ENCODE assay signal across 8 mouse cellular contexts in genomic region chr5:64807603-64808002, GRCm38 (mm10). TPM values are rescaled to one million over a fixed set of nuclear protein-coding genes. Genes with fewer than 3 reads are reported as not detected.
A peak's percentile ranks its signal among the peaks of the same experiment; 100 is the strongest.
DNase-seq lines count a peak whose midpoint lies in the region; ATAC-seq and TF ChIP-seq lines count a peak whose summit lies in the region.

No protein-coding gene starts in this region.

- no peaks in the 10 kb centered on the region for H3K27me3 ChIP-seq in kidney, postnatal 0 days (ENCODE audit: insufficient read depth, low read length)
- H3K27me3 ChIP-seq in embryonic facial prominence, embryonic 14.5 days (replicated peaks; ENCODE audit: control insufficient read depth, insufficient read depth, low read length) = no peaks in the 10 kb centered on the region
- no peaks in the 10 kb centered on the region for H3K27me3 ChIP-seq in hindbrain, embryonic 15.5 days
- H3K27me3 ChIP-seq in midbrain, embryonic 13.5 days = no peaks in the 10 kb centered on the region

- no peak overlapping the region for H3K4me3 ChIP-seq in kidney, postnatal 0 days (replicated peaks; ENCODE audit: low read depth, low read length)
- H3K4me3 ChIP-seq in embryonic facial prominence, embryonic 14.5 days (ENCODE audit: low read depth, low read length) = no peak overlapping the region; the same call in 1 of the 2 replicates
- H3K4me3 ChIP-seq in hindbrain, embryonic 15.5 days = no peak overlapping the region
- no peak overlapping the region for H3K4me3 ChIP-seq in midbrain, embryonic 13.5 days (replicated peaks)

- H3K36me3 ChIP-seq in kidney, postnatal 0 days (ENCODE audit: insufficient read depth, low read length) = no peaks in the 10 kb centered on the region
- 0 out of 2 replicates have a peak, but pooled peaks cover 11% of the 10 kb centered on the region for H3K36me3 ChIP-seq in embryonic facial prominence, embryonic 14.5 days (ENCODE audit: control insufficient read depth, insufficient read depth, low read length)
- no peaks in the 10 kb centered on the region for H3K36me3 ChIP-seq in hindbrain, embryonic 15.5 days
- no peaks in the 10 kb centered on the region for H3K36me3 ChIP-seq in midbrain, embryonic 13.5 days

- H3K9ac ChIP-seq in kidney, postnatal 0 days (ENCODE audit: low read depth, low read length) = no peak overlapping the region
- H3K9ac ChIP-seq in embryonic facial prominence, embryonic 14.5 days (ENCODE audit: low read depth, low read length) = no peak overlapping the region
- H3K9ac ChIP-seq in hindbrain, embryonic 15.5 days = no peak overlapping the region
- no peak overlapping the region for H3K9ac ChIP-seq in midbrain, embryonic 13.5 days (replicated peaks)

- peak overlapping the region; percentile 41 for H3K4me2 ChIP-seq in kidney, postnatal 0 days (ENCODE audit: low read length)
- H3K4me2 ChIP-seq in embryonic facial prominence, embryonic 14.5 days (ENCODE audit: low read depth, low read length) = peak overlapping the region; percentile 78
- 0 out of 2 replicates have a peak overlapping the region, but pooled peaks have one; percentile 1 for H3K4me2 ChIP-seq in hindbrain, embryonic 15.5 days
- peak overlapping the region; percentile 29; the same call in 1 of the 2 replicates for H3K4me2 ChIP-seq in midbrain, embryonic 13.5 days (replicated peaks)

- no peak for TF ChIP-seq CTCF in kidney, postnatal 0 days (IDR thresholded peaks at IDR 0.05; ENCODE audit: low read depth)

- DNase-seq in kidney, postnatal 0 days (ENCODE audit: low spot score) = no peak
- no peak for DNase-seq in kidney, postnatal 10 days
- no peak for DNase-seq in embryonic facial prominence, embryonic 14.5 days (ENCODE audit: low spot score)
- DNase-seq in right cerebral cortex, postnatal 10 days (ENCODE audit: low spot score in 2 of 2) = no peak
- DNase-seq in left cerebral cortex, postnatal 36 days (ENCODE audit: low spot score in 2 of 2) = no peak

- intact Hi-C loops in left cerebral cortex, postnatal 36 days (cut with DNase I) = no loop called here

- H3K4me1 ChIP-seq in kidney, postnatal 0 days (replicated peaks; ENCODE audit: insufficient read depth, low read length) = peaks cover 51% of the 10 kb centered on the region
- peaks cover 58% of the 10 kb centered on the region for H3K4me1 ChIP-seq in embryonic facial prominence, embryonic 14.5 days (ENCODE audit: control insufficient read depth, insufficient read depth, low read length)
- H3K4me1 ChIP-seq in hindbrain, embryonic 15.5 days (replicated peaks) = peaks cover 51% of the 10 kb centered on the region
- peaks cover 65% of the 10 kb centered on the region for H3K4me1 ChIP-seq in midbrain, embryonic 13.5 days (replicated peaks)

- 42% methylated on average over 4 of the region's 4 CpGs for whole genome bisulfite sequencing in kidney, postnatal 0 days
- WGBS in embryonic facial prominence, embryonic 14.5 days = 51% methylated on average over 4 of the region's 4 CpGs
- WGBS in hindbrain, embryonic 15.5 days = 64% methylated on average over 4 of the region's 4 CpGs
- 70% methylated on average over 4 of the region's 4 CpGs for WGBS in midbrain, embryonic 13.5 days

- H3K9me3 ChIP-seq in kidney, postnatal 0 days (replicated peaks; ENCODE audit: low read length) = no peaks in the 10 kb centered on the region
- no peaks in the 10 kb centered on the region for H3K9me3 ChIP-seq in embryonic facial prominence, embryonic 14.5 days (ENCODE audit: control insufficient read depth, low read length)
- no peaks in the 10 kb centered on the region for H3K9me3 ChIP-seq in hindbrain, embryonic 15.5 days
- H3K9me3 ChIP-seq in midbrain, embryonic 13.5 days = no peaks in the 10 kb centered on the region

- no peak for ATAC-seq in kidney, postnatal 0 days (replicated peaks; ENCODE audit: low FRiP score, low read depth)
- no peak for ATAC-seq in embryonic facial prominence, embryonic 14.5 days (ENCODE audit: low read depth)
- ATAC-seq in hindbrain, embryonic 15.5 days (ENCODE audit: low FRiP score, low read depth) = no peak
- no peak for ATAC-seq in midbrain, embryonic 13.5 days
- ATAC-seq in erythroid progenitor cell, adult 5-6 weeks (replicated peaks; ENCODE audit: low FRiP score, poor library complexity, severe bottlenecking) = no peak

- H3K27ac ChIP-seq in kidney, postnatal 0 days = peak overlapping the region; percentile 88
- H3K27ac ChIP-seq in embryonic facial prominence, embryonic 14.5 days (replicated peaks; ENCODE audit: low read depth, low read length) = peak overlapping the region; percentile 54
- H3K27ac ChIP-seq in hindbrain, embryonic 15.5 days (replicated peaks) = no peak overlapping the region
- no peak overlapping the region for H3K27ac ChIP-seq in midbrain, embryonic 13.5 days

RNA-seq across cellular contexts. Expression of gene Klf3, which starts 4.4 kb away (rescaled TPM):
- 60.6 and 65.6 TPM in 2 replicates for polyA plus RNA-seq in kidney, postnatal 0 days (2015; fragmentation: Nextera tagmentation; extraction: Ambion mirVana)
- 58.5 and 65.5 TPM in 2 replicates for polyA plus RNA-seq in embryonic facial prominence, embryonic 14.5 days (2014; fragmentation: Nextera tagmentation; extraction: Ambion mirVana)
- polyA plus RNA-seq in hindbrain, embryonic 15.5 days (2015; fragmentation: Nextera tagmentation; extraction: Ambion mirVana) = 28.9 and 30.3 TPM in 2 replicates
- polyA plus RNA-seq in midbrain, embryonic 13.5 days (2015; fragmentation: Nextera tagmentation; extraction: Ambion mirVana) = 19.2 and 26.0 TPM in 2 replicates
- total RNA-seq in erythroid progenitor cell, adult 5-6 weeks (2015; ENCODE audit: low replicate concordance) = 583 and 622 TPM in 2 replicates
- total RNA-seq in erythroid progenitor cell, adult 5-6 weeks (2017; ENCODE audit: low replicate concordance) = 406 and 427 TPM in 2 replicates
- total RNA-seq in left cerebral cortex, postnatal 36 days (2021) = 10 to 100 TPM; 25.7 to 31.5 TPM

Comparison
In these comparisons a context has a peak if more than half of its experiments do, and no peak if none do; other contexts are left out.
1. H3K27ac ChIP-seq: peak in kidney, postnatal 0 days (single experiment) and embryonic facial prominence, embryonic 14.5 days (single experiment); none in hindbrain, embryonic 15.5 days (single experiment) and midbrain, embryonic 13.5 days (single experiment).
2. H3K4me2 ChIP-seq: peak in every context shown above with its lines; median percentile 78 in embryonic facial prominence, embryonic 14.5 days; 41 in kidney, postnatal 0 days; 29 in midbrain, embryonic 13.5 days; 1 in hindbrain, embryonic 15.5 days.